Mouse (Mus musculus): ENCODE results near the gene Oser1.

GRCm38 (mm10) chr2:163467585-163467984, 43.1 kb upstream of the Oser1 start:
- TF ChIP-seq CTCF (IDR thresholded peaks at IDR 0.05; ENCODE audit: low read depth) (no peak), EP300 (IDR thresholded peaks at IDR 0.05; ENCODE audit: low read depth) (no peak)

Measured in liver, embryonic 14.5 days (tissue).